10 mouse cellular contexts compared by ENCODE assay signal in genomic region chr10:41553711-41554110, GRCm38 (mm10). TPM values are rescaled to one million over a fixed set of nuclear protein-coding genes. Genes with fewer than 3 reads are reported as not detected.
DNase-seq lines count a peak whose midpoint lies in the region; ATAC-seq lines count a peak whose summit lies in the region.
"Had no signal": no experiment of that assay in that cellular context is flagged by ENCODE, and none has a peak within 500 bp of the region (broad histone marks: within the 10 kb centered on the region; RNA-seq: fewer than 3 reads in every experiment).

No protein-coding gene starts in this region.

- no peak overlapping the region for H3K4me2 ChIP-seq in forebrain, embryonic 15.5 days (replicated peaks)
- H3K4me2 ChIP-seq: midbrain, embryonic 12.5 days had no signal

- no peak for ATAC-seq in forebrain, embryonic 15.5 days (replicated peaks)

- H3K9me3 ChIP-seq in limb, embryonic 10.5 days (replicated peaks) = 0 out of 2 replicates have a peak, but pooled peaks cover 4% of the 10 kb centered on the region
- H3K9me3 ChIP-seq in forebrain, embryonic 15.5 days = peaks cover 4% of the 10 kb centered on the region; the same call in 1 of the 2 replicates

- DNase-seq in kidney, adult 9 months = peak; percentile 15
- DNase-seq in kidney, postnatal 14 days = no peak
- peak; percentile 33 for DNase-seq in MN1 (ENCODE audit: low spot score)
- DNase-seq in NIH3T3 (ENCODE audit: low read depth) = peak; percentile 61
- DNase-seq in limb, embryonic 10.5 days (ENCODE audit: low spot score) = no peak
- DNase-seq in cerebellum, adult 8-10 months = no peak

- H3K9ac ChIP-seq in forebrain, embryonic 15.5 days (replicated peaks) = no peak overlapping the region
- H3K9ac ChIP-seq: liver, embryonic 14.5 days; midbrain, embryonic 12.5 days had no signal

- H3K36me3 ChIP-seq in limb, embryonic 10.5 days = peaks cover 3% of the 10 kb centered on the region; the same call in 1 of the 2 replicates
- no peaks in the 10 kb centered on the region for H3K36me3 ChIP-seq in forebrain, embryonic 15.5 days
- H3K36me3 ChIP-seq: midbrain, embryonic 12.5 days had no signal

- peak overlapping the region; percentile 80; the same call in 1 of the 2 replicates for H3K27ac ChIP-seq in limb, embryonic 10.5 days
- H3K27ac ChIP-seq in forebrain, embryonic 15.5 days (replicated peaks) = no peak overlapping the region
- H3K27ac ChIP-seq: liver, embryonic 14.5 days; midbrain, embryonic 12.5 days had no signal

- H3K4me1 ChIP-seq in limb, embryonic 10.5 days = peaks cover 38% of the 10 kb centered on the region
- H3K4me1 ChIP-seq in forebrain, embryonic 15.5 days = peaks cover 12% of the 10 kb centered on the region

- no peak overlapping the region for H3K4me3 ChIP-seq in limb, embryonic 10.5 days
- H3K4me3 ChIP-seq in forebrain, embryonic 15.5 days = no peak overlapping the region
- H3K4me3 ChIP-seq: midbrain, embryonic 12.5 days had no signal

- 77% methylated on average over 4 of the region's 4 CpGs for WGBS in limb, embryonic 10.5 days
- WGBS in forebrain, embryonic 15.5 days = 64% methylated on average over 4 of the region's 4 CpGs

- H3K27me3 ChIP-seq in limb, embryonic 10.5 days (ENCODE audit: low read depth, poor library complexity, severe bottlenecking) = no peaks in the 10 kb centered on the region
- H3K27me3 ChIP-seq in forebrain, embryonic 15.5 days = no peaks in the 10 kb centered on the region
- H3K27me3 ChIP-seq: CH12.LX had no signal

RNA-seq across cellular contexts. Expression of gene Cd164, which starts 34.5 kb away (rescaled TPM):
- polyA plus RNA-seq in limb, embryonic 10.5 days (2016; fragmentation: Nextera tagmentation; extraction: Ambion mirVana) = 131 and 146 TPM in 2 replicates
- 64.6 and 69.0 TPM in 2 replicates for polyA plus RNA-seq in forebrain, embryonic 15.5 days (2015; fragmentation: Nextera tagmentation; extraction: Ambion mirVana)

Comparison
In these comparisons a context has a peak if more than half of its experiments do, and no peak if none do; other contexts are left out.
1. DNase-seq: peak in kidney, adult 9 months (single experiment), MN1 (single experiment) and NIH3T3 (single experiment); none in kidney, postnatal 14 days (single experiment), limb, embryonic 10.5 days (single experiment) and cerebellum, adult 8-10 months (single experiment).